Comparison of ENCODE assay signal across 8 mouse cellular contexts in the genomic region with DNA sequence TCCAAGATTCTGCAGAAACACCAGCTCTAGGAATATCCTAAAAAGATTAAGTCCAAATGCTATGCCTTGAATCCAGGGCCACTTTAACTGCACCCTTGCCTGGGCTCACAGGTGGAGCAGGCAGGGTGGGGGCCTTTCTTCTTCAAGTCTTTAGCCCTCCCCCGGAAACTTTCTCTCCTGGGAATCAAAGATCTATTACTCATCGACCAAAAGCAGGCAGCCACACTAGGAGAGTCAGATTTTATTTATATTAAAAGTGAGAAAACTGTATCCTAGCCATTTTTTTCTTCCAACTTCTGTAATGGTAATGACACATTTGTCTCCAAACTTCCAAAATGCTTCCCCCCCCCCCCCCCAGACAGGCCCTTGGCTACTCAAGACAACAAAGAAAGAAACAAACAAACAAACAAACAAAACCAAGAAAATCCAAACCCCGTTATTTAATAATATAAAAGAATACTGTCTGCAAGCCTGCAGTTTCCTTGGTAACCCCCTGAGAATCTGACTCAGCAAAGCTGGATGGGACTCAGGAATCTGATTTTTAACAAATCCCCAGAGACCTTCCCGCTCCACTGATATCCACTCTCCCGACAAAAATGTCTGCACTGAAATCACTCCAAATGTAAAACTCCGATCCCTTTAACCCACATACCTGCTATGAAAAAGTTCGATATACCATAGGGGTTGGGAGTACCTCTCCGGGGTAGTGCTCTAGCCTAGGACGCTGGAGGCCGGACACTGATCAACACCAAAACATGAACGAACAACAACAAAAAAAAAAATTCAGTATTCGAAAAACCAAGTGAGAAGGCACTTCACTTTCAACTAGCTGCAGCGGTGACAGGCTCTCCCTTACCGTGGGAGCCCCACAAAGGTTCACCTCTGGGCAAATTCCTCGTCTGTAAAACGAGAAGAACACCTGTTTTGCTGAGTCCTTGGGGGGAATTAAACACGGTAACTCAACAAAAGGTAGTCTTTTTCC.
DNase-seq lines count a peak whose midpoint lies in the region; ATAC-seq and TF ChIP-seq lines count a peak whose summit lies in the region.

No protein-coding gene starts in this region.

- H3K9ac ChIP-seq in kidney, postnatal 0 days (ENCODE audit: low read depth, low read length): 0 out of 2 replicates have a peak overlapping the region, but pooled peaks have one; percentile 69
- H3K9ac ChIP-seq in midbrain, embryonic 13.5 days (replicated peaks): peak overlapping the region; percentile 83

- DNase-seq in kidney, postnatal 0 days (ENCODE audit: low spot score): peak; percentile 59
- DNase-seq in kidney, postnatal 10 days: no peak
- peak; percentile 65 for DNase-seq in embryo, embryonic 11 days
- peak; percentile 13 to 28 for DNase-seq in heart, postnatal 36 days
- DNase-seq in T-cell, adult 2 months (ENCODE audit: low spot score): no peak
- DNase-seq in layer of hippocampus, adult 9-10 months (ENCODE audit: low spot score): no peak

- H3K9me3 ChIP-seq in kidney, postnatal 0 days (replicated peaks; ENCODE audit: low read length): no peaks in the 10 kb centered on the region
- H3K9me3 ChIP-seq in midbrain, embryonic 13.5 days: no peaks in the 10 kb centered on the region; the same call in 1 of the 2 replicates

- peaks cover 22% of the 10 kb centered on the region; the same call in 1 of the 2 replicates for H3K4me1 ChIP-seq in kidney, postnatal 0 days (replicated peaks; ENCODE audit: insufficient read depth, low read length)
- H3K4me1 ChIP-seq in midbrain, embryonic 13.5 days (replicated peaks): peaks cover 49% of the 10 kb centered on the region

- peak overlapping the region; percentile 67 for H3K4me2 ChIP-seq in kidney, postnatal 0 days (ENCODE audit: low read length)
- peak overlapping the region; percentile 76 for H3K4me2 ChIP-seq in midbrain, embryonic 13.5 days (replicated peaks)

- 0 out of 2 replicates have a peak, but pooled peaks cover 5% of the 10 kb centered on the region for H3K36me3 ChIP-seq in kidney, postnatal 0 days (ENCODE audit: insufficient read depth, low read length)
- peaks cover 14% of the 10 kb centered on the region for H3K36me3 ChIP-seq in midbrain, embryonic 13.5 days

- intact Hi-C loops in heart, postnatal 36 days (cut with DNase I): loop anchor here (1.0 kb wide), 1 partner anchor 62 kb away; the partner anchor contains the start of gene Dnmbp

- TF ChIP-seq CTCF in kidney, postnatal 0 days (IDR thresholded peaks at IDR 0.05; ENCODE audit: low read depth): no peak

- H3K4me3 ChIP-seq in kidney, postnatal 0 days (replicated peaks; ENCODE audit: low read depth, low read length): peak overlapping the region; percentile 58
- H3K4me3 ChIP-seq in midbrain, embryonic 13.5 days (replicated peaks): peak overlapping the region; percentile 70

- no peak for ATAC-seq in kidney, postnatal 0 days (replicated peaks; ENCODE audit: low FRiP score, low read depth)
- no peak for ATAC-seq in midbrain, embryonic 13.5 days
- no peak for ATAC-seq in cerebellum, adult (ENCODE audit: insufficient number of reproducible peaks, low FRiP score, low TSS enrichment)

- no peaks in the 10 kb centered on the region for H3K27me3 ChIP-seq in kidney, postnatal 0 days (ENCODE audit: insufficient read depth, low read length)
- H3K27me3 ChIP-seq in midbrain, embryonic 13.5 days: no peaks in the 10 kb centered on the region

- 8% methylated on average over 17 of the region's 17 CpGs for WGBS in kidney, postnatal 0 days
- 3% methylated on average over 17 of the region's 17 CpGs for WGBS in midbrain, embryonic 13.5 days

- peak overlapping the region; percentile 87; the same call in 1 of the 2 replicates for H3K27ac ChIP-seq in kidney, postnatal 0 days
- peak overlapping the region; percentile 90; the same call in 1 of the 2 replicates for H3K27ac ChIP-seq in midbrain, embryonic 13.5 days

Comparison
In these comparisons a context has a peak if more than half of its experiments do, and no peak if none do; other contexts are left out.
1. DNase-seq: peak in kidney, postnatal 0 days (single experiment), embryo, embryonic 11 days (single experiment) and heart, postnatal 36 days (2 of 2); none in kidney, postnatal 10 days (single experiment), T-cell, adult 2 months (single experiment) and layer of hippocampus, adult 9-10 months (single experiment).